20 mouse cellular contexts compared by ENCODE assay signal in genomic region chr1:127976106-127976505, GRCm38 (mm10).
A peak's percentile ranks its signal among the peaks of the same experiment; 100 is the strongest.
DNase-seq lines count a peak whose midpoint lies in the region; ATAC-seq and TF ChIP-seq lines count a peak whose summit lies in the region.
"Had no signal": no experiment of that assay in that cellular context is flagged by ENCODE, and none has a peak within 500 bp of the region (broad histone marks: within the 10 kb centered on the region; RNA-seq: fewer than 3 reads in every experiment).

No protein-coding gene starts in this region.

- ATAC-seq in frontal cortex, adult (ENCODE audit: low TSS enrichment), result peak; percentile 20
- ATAC-seq in monocyte, adult 5-6 weeks (replicated peaks; ENCODE audit: insufficient number of reproducible peaks, low FRiP score, low TSS enrichment, poor library complexity, severe bottlenecking), result no peak
- ATAC-seq: forebrain, embryonic 13.5 days; midbrain, embryonic 15.5 days had no signal

- H3K36me3 ChIP-seq in macrophage (ENCODE audit: inconsistent target), result no peaks in the 10 kb centered on the region
- H3K36me3 ChIP-seq: midbrain, embryonic 15.5 days; neural tube, embryonic 15.5 days had no signal

- peaks cover 31% of the 10 kb centered on the region for H3K79me2 ChIP-seq in macrophage (ENCODE audit: inconsistent target)

- peaks cover 42% of the 10 kb centered on the region for H3K4me1 ChIP-seq in bone marrow macrophage, adult 2 months (ENCODE audit: control insufficient read depth, insufficient read depth, low read length)
- H3K4me1 ChIP-seq: forebrain, embryonic 13.5 days; midbrain, embryonic 15.5 days; neural tube, embryonic 15.5 days had no signal

- 68% methylated on average over 6 of the region's 6 CpGs for WGBS in macrophage (ENCODE audit: missing documents)

- TF ChIP-seq POLR2A in bone marrow macrophage, adult 2 months (IDR thresholded peaks at IDR 0.05; ENCODE audit: borderline replicate concordance, low read depth, low read length), result no peak

- no peak for TF ChIP-seq CTCF in layer of hippocampus, adult 2 months (conservative IDR thresholded peaks at IDR 0.05)
- no peak for TF ChIP-seq CTCF in bone marrow macrophage, adult 2 months (IDR thresholded peaks at IDR 0.05; ENCODE audit: low read depth, low read length)

- H3K27ac ChIP-seq in layer of hippocampus, adult 2 months, result peak overlapping the region; percentile 92
- H3K27ac ChIP-seq in bone marrow macrophage, adult 2 months (ENCODE audit: insufficient read depth, low read depth, low read length), result peak overlapping the region; percentile 84
- H3K27ac ChIP-seq in macrophage, result peak overlapping the region; percentile 97
- H3K27ac ChIP-seq: forebrain, embryonic 13.5 days; heart, adult 2 months; heart, embryonic 15.5 days; limb, embryonic 10.5 days; midbrain, embryonic 15.5 days; neural tube, embryonic 15.5 days had no signal

- H3K4me3 ChIP-seq in layer of hippocampus, adult 2 months, result no peak overlapping the region
- H3K4me3 ChIP-seq in bone marrow macrophage, adult 2 months (ENCODE audit: insufficient read depth, low read length), result peak overlapping the region; percentile 17
- no peak overlapping the region for H3K4me3 ChIP-seq in macrophage (ENCODE audit: inconsistent target)
- H3K4me3 ChIP-seq: forebrain, embryonic 13.5 days; heart, adult 2 months; heart, embryonic 15.5 days; limb, embryonic 10.5 days; midbrain, embryonic 15.5 days; neural tube, embryonic 15.5 days had no signal

- DNase-seq in frontal cortex, postnatal 36 days (ENCODE audit: low spot score in 2 of 2), result no peak
- DNase-seq in layer of hippocampus, adult 2 months (ENCODE audit: low spot score in 2 of 2), result no peak
- DNase-seq in layer of hippocampus, adult 18-20 months (ENCODE audit: low spot score in 2 of 2), result no peak
- DNase-seq: cerebellum, adult 8-10 months; gastrocnemius, postnatal 25 days; heart, adult 2 months; heart, postnatal 4 days; kidney, adult 18-20 months; kidney, postnatal 4 days; thymus, adult 18-20 months; thymus, postnatal 36 days had no signal
